Mouse (Mus musculus): ENCODE data around the gene Tcf12. TPM values are rescaled to one million over a fixed set of nuclear protein-coding genes. Genes with fewer than 3 reads are reported as not detected.

Gene Tcf12
- polyA plus RNA-seq, 1 experiment from 2014 or later, result 8.4 TPM

DNA sequence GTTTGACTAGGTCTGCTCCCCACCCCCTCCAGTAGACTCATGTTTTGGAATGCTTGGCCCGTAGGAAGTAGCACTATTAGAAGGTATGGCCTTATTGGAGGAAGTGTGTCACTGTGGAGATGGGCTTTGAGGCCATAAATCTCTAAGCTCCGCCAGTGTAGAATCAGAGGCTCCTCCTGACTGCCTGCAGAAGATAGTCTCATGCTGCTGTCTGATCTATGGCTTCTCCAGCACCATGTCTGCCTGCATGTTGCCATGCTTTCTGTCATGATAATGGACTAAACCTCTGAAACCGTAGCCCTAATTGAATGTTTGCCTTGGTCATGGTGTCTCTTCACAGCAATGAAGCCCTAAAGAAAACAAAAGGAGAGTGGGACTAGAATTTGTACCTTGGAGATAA lies 26.7 kb downstream of the Tcf12 start:
- H3K9ac ChIP-seq, result no peak overlapping the region
- no peak for ATAC-seq (ENCODE audit: insufficient read depth)
- H3K27me3 ChIP-seq, result no peaks in the 10 kb centered on the region
- peaks cover 22% of the 10 kb centered on the region for H3K4me1 ChIP-seq (replicated peaks)
- no peaks in the 10 kb centered on the region for H3K9me3 ChIP-seq (replicated peaks)
- H3K4me2 ChIP-seq, result no peak overlapping the region
- H3K4me3 ChIP-seq (replicated peaks), result no peak overlapping the region
- WGBS (ENCODE audit: insufficient replicate concordance), result 25% methylated on average over 3 of the region's 3 CpGs
- H3K36me3 ChIP-seq (replicated peaks), result no peaks in the 10 kb centered on the region
- no peak overlapping the region for H3K27ac ChIP-seq (replicated peaks)

DNA sequence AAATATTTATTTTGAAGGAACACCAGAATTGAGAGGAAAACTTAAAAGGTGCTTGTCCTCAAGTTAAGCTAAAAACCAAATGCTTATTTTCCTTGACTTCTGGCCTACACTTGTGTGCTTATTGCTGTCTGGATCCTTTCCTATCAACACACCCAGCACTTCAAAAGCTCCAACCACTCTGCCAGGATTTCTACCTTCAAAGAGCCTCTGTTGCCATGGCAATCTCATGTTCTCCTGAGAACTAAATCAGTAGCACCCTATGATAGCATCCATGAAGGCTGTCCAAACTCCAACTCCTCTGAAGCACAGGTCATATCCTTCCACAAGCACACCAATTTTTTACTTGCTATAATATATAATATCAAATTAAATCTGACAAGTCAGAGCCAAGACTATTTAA lies 27.5 kb downstream of the Tcf12 start:
- no peak overlapping the region for H3K27ac ChIP-seq (replicated peaks)
- no peaks in the 10 kb centered on the region for H3K36me3 ChIP-seq (replicated peaks)
- no peak overlapping the region for H3K4me3 ChIP-seq (replicated peaks)
- no peaks in the 10 kb centered on the region for H3K9me3 ChIP-seq (replicated peaks)
- no peak overlapping the region for H3K4me2 ChIP-seq
- no peak overlapping the region for H3K9ac ChIP-seq
- H3K27me3 ChIP-seq, result no peaks in the 10 kb centered on the region
- no peak for ATAC-seq (ENCODE audit: insufficient read depth)
- peaks cover 17% of the 10 kb centered on the region for H3K4me1 ChIP-seq (replicated peaks)

GRCm38 (mm10) chr9:72076158-72076557 lies 35.5 kb downstream of the Tcf12 start:
- H3K4me3 ChIP-seq (replicated peaks), result no peak overlapping the region
- H3K4me2 ChIP-seq, result no peak overlapping the region
- H3K27me3 ChIP-seq, result no peaks in the 10 kb centered on the region
- no peaks in the 10 kb centered on the region for H3K36me3 ChIP-seq (replicated peaks)
- no peak overlapping the region for H3K9ac ChIP-seq
- no peak overlapping the region for H3K27ac ChIP-seq (replicated peaks)
- no peak for ATAC-seq (ENCODE audit: insufficient read depth)
- H3K4me1 ChIP-seq (replicated peaks), result no peaks in the 10 kb centered on the region
- H3K9me3 ChIP-seq (replicated peaks), result no peaks in the 10 kb centered on the region

- Histone ChIP-seq H3K4me2 (no peak overlapping the region), H3K27me3 (no peaks in the 10 kb centered on the region), H3K4me3 (replicated peaks) (no peak overlapping the region), H3K9me3 (replicated peaks) (no peaks in the 10 kb centered on the region), H3K4me1 (replicated peaks) (no peaks in the 10 kb centered on the region), H3K9ac (no peak overlapping the region), H3K36me3 (replicated peaks) (no peaks in the 10 kb centered on the region), H3K27ac (replicated peaks) (no peak overlapping the region)
- no peak for ATAC-seq (ENCODE audit: insufficient read depth)
Observed at GRCm38 (mm10) chr9:72066151-72066550, 45.5 kb downstream of the Tcf12 start.

DNA sequence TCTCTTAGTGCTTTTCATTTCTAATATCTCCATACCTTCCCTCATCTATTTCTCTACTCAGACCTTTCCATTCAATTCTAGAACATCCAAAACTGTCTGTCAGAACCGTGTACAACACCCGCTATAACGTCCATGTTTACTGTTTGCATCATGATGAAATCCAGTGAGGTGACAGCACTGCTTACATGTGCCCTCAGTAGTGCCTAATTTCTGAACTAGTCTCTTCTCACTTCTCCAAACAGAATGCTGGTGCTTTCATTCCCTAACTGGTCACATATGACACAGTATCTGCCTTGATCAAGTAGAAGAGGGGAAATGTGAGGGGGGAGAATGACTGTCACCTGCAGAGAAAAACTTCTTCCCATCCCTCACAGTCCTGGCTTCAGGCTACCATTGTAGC lies 58.5 kb downstream of the Tcf12 start:
- Histone ChIP-seq H3K27ac (replicated peaks) (no peak overlapping the region), H3K9ac (no peak overlapping the region), H3K4me2 (no peak overlapping the region), H3K4me3 (replicated peaks) (no peak overlapping the region), H3K4me1 (replicated peaks) (no peaks in the 10 kb centered on the region), H3K27me3 (no peaks in the 10 kb centered on the region), H3K9me3 (replicated peaks) (no peaks in the 10 kb centered on the region), H3K36me3 (replicated peaks) (no peaks in the 10 kb centered on the region)
- WGBS (ENCODE audit: insufficient replicate concordance), result 70% methylated on average over 3 of the region's 3 CpGs
- no peak for ATAC-seq (ENCODE audit: insufficient read depth)

GRCm38 (mm10) chr9:72040156-72040555 lies 71.5 kb downstream of the Tcf12 start:
- Histone ChIP-seq H3K36me3 (replicated peaks) (no peaks in the 10 kb centered on the region), H3K4me3 (replicated peaks) (no peak overlapping the region), H3K4me1 (replicated peaks) (peaks cover 14% of the 10 kb centered on the region), H3K27me3 (no peaks in the 10 kb centered on the region), H3K27ac (replicated peaks) (no peak overlapping the region), H3K4me2 (no peak overlapping the region), H3K9ac (no peak overlapping the region), H3K9me3 (replicated peaks) (no peaks in the 10 kb centered on the region)
- no peak for ATAC-seq (ENCODE audit: insufficient read depth)

- Histone ChIP-seq H3K9ac (no peak overlapping the region), H3K27ac (replicated peaks) (no peak overlapping the region), H3K9me3 (replicated peaks) (no peaks in the 10 kb centered on the region), H3K4me1 (replicated peaks) (peaks cover 17% of the 10 kb centered on the region), H3K4me3 (replicated peaks) (no peak overlapping the region), H3K36me3 (replicated peaks) (no peaks in the 10 kb centered on the region), H3K4me2 (no peak overlapping the region), H3K27me3 (no peaks in the 10 kb centered on the region)
- ATAC-seq (ENCODE audit: insufficient read depth), result no peak
- 37% methylated on average over 2 of the region's 2 CpGs for WGBS (ENCODE audit: insufficient replicate concordance)
Observed at GRCm38 (mm10) chr9:72039369-72039768, 72.3 kb downstream of the Tcf12 start.

DNA sequence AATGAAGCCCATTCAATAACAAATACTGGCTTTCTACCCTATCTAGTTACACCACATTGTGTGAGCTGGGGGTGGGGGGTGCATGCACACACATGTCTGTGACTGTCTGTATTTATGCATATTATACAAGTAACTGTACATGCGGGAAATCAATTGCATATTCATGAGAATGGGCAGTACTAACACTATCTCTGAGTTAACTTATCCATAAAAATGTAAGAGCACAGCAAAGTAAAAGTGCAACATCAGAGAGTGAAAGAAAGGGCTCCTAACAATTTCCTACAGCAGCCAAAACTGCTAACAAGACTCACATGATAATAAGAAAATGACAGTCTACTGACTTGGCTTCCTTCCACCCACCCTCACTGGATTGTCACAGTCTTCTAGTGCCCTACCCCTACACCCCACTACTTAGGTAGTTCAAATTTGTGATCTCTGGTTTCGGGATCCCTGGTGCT lies 74.6 kb downstream of the Tcf12 start:
- ATAC-seq (ENCODE audit: insufficient read depth), result peak; percentile 71
- Histone ChIP-seq H3K36me3 (replicated peaks) (no peaks in the 10 kb centered on the region), H3K4me1 (replicated peaks) (peaks cover 23% of the 10 kb centered on the region), H3K27ac (replicated peaks) (peak overlapping the region; percentile 59), H3K27me3 (no peaks in the 10 kb centered on the region), H3K9me3 (replicated peaks) (no peaks in the 10 kb centered on the region), H3K4me3 (replicated peaks) (no peak overlapping the region), H3K9ac (no peak overlapping the region), H3K4me2 (peak overlapping the region; percentile 42)
- WGBS (ENCODE audit: insufficient replicate concordance), result 26% methylated on average over 2 of the region's 2 CpGs

DNA sequence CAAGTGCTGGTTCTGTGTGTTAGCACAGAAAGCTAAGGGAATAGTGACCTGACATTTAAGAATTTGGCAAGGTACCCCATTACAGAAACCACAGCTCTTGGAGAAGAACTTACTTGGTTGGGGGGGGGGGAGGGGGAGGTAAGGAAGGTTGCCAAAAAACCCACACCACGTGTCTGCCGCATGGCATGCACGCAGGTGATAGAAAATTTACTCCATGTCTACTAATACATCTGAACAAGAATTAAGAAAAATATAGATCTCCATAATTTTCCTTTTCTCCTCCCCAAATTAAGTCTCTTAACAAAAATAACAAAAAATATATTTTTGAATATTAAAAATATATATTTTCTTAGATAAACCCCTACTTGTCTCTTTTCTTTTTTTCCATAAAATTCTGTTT lies 75.4 kb downstream of the Tcf12 start:
- Histone ChIP-seq H3K4me2 (no peak overlapping the region), H3K9me3 (replicated peaks) (no peaks in the 10 kb centered on the region), H3K27ac (replicated peaks) (no peak overlapping the region), H3K36me3 (replicated peaks) (no peaks in the 10 kb centered on the region), H3K27me3 (no peaks in the 10 kb centered on the region), H3K4me1 (replicated peaks) (peaks cover 23% of the 10 kb centered on the region), H3K9ac (no peak overlapping the region), H3K4me3 (replicated peaks) (no peak overlapping the region)
- WGBS (ENCODE audit: insufficient replicate concordance), result 50% methylated on average over 3 of the region's 3 CpGs
- no peak for ATAC-seq (ENCODE audit: insufficient read depth)

GRCm38 (mm10) chr9:72033271-72033670 lies 78.4 kb downstream of the Tcf12 start:
- H3K36me3 ChIP-seq (replicated peaks), result no peaks in the 10 kb centered on the region
- 77% methylated on average over 2 of the region's 2 CpGs for WGBS (ENCODE audit: insufficient replicate concordance)
- peaks cover 35% of the 10 kb centered on the region for H3K4me1 ChIP-seq (replicated peaks)
- ATAC-seq (ENCODE audit: insufficient read depth), result no peak
- H3K27me3 ChIP-seq, result no peaks in the 10 kb centered on the region
- no peak overlapping the region for H3K27ac ChIP-seq (replicated peaks)
- H3K4me2 ChIP-seq, result no peak overlapping the region
- no peaks in the 10 kb centered on the region for H3K9me3 ChIP-seq (replicated peaks)
- no peak overlapping the region for H3K4me3 ChIP-seq (replicated peaks)
- no peak overlapping the region for H3K9ac ChIP-seq

- H3K4me2 ChIP-seq, result no peak overlapping the region
- no peak for ATAC-seq (ENCODE audit: insufficient read depth)
- no peaks in the 10 kb centered on the region for H3K27me3 ChIP-seq
- no peak overlapping the region for H3K4me3 ChIP-seq (replicated peaks)
- no peak overlapping the region for H3K9ac ChIP-seq
- H3K9me3 ChIP-seq (replicated peaks), result no peaks in the 10 kb centered on the region
- no peaks in the 10 kb centered on the region for H3K36me3 ChIP-seq (replicated peaks)
- H3K4me1 ChIP-seq (replicated peaks), result peaks cover 20% of the 10 kb centered on the region; the same call in 1 of the 2 replicates
- no peak overlapping the region for H3K27ac ChIP-seq (replicated peaks)
Observed at GRCm38 (mm10) chr9:72030274-72030673, 81.4 kb downstream of the Tcf12 start.

DNA sequence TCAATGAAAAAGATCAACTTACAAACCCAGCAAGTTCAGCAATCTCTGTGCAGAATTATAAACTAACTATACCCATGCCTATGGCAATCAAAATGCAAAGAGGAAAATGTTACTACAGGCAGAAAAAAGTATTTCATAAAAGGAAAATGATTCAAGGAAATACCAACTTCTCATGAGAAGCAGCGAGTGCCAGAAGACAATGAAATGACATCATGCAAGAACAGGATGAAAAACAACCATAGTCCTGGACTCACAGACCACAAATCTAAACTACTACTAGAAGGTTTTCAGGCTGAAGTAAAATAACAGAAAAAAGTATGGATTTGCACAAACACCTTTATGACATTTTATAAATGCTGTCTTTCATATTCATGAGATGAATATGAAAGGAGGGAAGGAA lies 82.1 kb downstream of the Tcf12 start:
- no peaks in the 10 kb centered on the region for H3K27me3 ChIP-seq
- no peak overlapping the region for H3K27ac ChIP-seq (replicated peaks)
- H3K9ac ChIP-seq, result no peak overlapping the region
- H3K4me2 ChIP-seq, result no peak overlapping the region
- no peaks in the 10 kb centered on the region for H3K9me3 ChIP-seq (replicated peaks)
- no peak for ATAC-seq (ENCODE audit: insufficient read depth)
- no peaks in the 10 kb centered on the region for H3K36me3 ChIP-seq (replicated peaks)
- no peak overlapping the region for H3K4me3 ChIP-seq (replicated peaks)
- 49% methylated on average over 1 of the region's 1 CpGs for WGBS (ENCODE audit: insufficient replicate concordance)
- peaks cover 20% of the 10 kb centered on the region; the same call in 1 of the 2 replicates for H3K4me1 ChIP-seq (replicated peaks)
